Mouse (Mus musculus) mature B cell (primary cell): Measurements from ENCODE around the gene Slc24a1.
"Not testable (repeated sequence)": the region's sequence is repeated elsewhere in the genome, so short reads cannot be mapped to it uniquely, and the experiment has no call there.

Source experiments
- in situ Hi-C: fragments of 300-500 bp; cut with MboI; formaldehyde crosslinking; loops from 2 replicates; pipeline ENCODE4 v1.14.3; 2019

Gene Slc24a1

DNA sequence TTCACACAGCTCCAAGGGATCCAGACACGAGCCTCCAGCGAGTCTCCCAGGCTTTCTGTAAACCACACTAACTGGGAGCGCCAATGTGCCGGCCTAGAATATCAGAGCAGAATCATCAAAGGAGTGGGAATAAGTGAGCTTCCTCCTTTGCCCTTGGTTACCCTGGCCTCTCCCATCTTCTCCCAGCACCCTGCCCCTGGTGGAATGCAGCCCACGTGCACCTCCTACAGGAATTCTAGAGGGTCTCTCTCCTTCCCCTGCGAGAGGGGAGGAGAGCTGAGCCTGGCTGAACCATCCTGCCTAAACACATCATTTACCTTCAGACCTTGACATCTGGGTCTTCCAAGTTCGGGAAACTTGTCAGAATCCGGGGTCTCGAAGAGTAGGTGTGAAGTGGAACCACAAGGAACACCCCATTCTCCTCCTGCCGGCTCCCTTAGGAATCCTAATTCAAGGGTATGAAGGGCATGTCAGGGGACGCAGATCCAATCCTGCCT is at the start of gene Slc24a1:
Slc24a1 (minus strand) TSS at position 447 of the 497 bp plus-strand sequence.
- in situ Hi-C loops = no loop called here

DNA sequence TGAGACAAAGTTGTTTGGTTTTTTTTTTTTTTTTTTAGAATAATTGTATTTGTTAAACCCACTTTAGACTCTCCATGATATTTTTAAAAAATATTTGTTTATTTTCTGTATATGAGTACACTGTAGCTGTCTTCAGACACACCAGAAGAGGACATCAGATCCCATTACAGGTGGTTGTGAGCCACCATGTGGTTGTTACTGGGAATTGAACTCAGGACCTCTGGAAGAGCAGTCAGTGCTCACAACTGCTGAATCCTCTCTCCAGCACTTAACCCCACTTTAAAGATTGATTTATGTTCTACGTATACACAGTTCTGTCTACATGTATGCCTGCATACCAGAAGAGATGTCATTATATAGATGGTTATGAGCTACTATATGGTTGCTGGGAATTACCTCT is 44.1 kb upstream of the Slc24a1 start:
- in situ Hi-C loops = not testable (repeated sequence)

DNA sequence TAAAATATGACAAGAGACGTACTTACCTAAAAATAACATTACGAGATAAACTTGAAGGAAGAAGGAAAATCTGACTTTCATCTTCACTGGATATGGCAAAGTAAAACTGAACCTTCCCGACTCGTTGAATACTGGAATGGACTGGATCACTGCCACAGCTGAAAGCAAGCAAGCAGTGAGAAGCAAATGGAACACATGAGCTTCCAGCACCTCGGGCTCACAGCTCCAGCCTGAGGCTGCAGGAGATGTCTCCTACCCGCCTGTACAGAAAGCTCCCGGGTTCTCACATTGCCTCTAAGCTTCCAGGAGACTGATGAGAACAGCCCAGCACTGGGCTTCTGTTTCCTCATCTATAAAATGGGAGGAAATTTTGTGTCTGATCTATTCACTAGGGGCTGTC is 38.9 kb upstream of the Slc24a1 start:
- in situ Hi-C loops = no loop called here

DNA sequence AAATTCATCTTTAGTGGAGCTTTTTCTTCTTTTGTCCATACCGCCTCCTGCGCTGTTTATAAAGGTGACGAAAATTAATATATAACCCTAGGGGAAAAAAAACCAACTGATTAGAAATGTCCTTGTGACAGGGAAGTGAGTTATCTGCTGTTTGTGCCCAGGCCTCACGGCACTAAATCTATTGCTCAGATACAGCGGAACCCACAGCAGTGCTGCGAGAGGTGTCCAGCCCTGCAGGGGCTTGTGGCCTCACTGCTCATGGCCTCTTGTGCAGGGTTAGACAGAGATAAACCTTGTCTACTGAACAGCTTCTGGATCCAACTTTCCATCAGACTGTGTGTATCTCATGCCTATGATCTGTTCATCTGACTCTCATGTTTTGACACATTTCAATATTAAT is 37.0 kb upstream of the Slc24a1 start:
- in situ Hi-C loops = no loop called here

DNA sequence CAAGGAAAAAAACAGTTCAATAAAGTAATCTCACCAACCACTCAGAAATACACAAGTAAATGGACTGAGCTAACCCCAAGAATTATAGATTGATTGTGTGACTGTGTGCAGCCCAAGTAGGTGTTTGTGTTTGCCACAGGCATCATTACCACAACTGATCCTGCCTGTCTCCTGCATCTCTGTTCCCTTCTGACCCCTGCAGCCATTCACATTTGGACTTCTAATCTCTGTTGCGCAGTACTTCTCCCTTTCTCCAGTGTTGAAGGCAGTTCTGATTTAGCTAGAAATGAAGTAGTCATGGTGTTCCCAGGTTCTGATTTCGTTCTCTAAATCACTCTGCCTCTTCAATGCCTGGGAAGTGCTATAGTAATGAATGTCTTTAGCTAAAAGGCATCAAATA is 36.2 kb upstream of the Slc24a1 start:
- in situ Hi-C loops = no loop called here

DNA sequence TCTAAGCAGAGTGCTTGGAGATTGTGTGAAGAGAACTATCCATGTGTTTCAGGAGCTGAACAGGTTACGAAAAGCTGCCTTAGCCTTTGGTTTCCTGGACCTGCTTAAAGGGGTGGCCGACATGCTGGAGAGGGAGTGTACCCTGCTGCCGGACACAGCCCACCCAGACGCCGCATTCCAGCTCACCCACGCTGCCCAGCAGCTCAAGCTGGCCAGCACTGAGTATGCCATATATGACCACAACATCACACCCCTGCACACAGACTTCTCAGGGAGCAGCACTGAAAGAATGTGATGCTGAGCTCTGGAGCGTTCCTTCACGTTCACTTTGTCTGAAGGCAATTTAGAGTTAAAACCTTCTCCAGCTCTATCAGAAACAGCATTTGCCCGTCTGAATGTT is 34.4 kb upstream of the Slc24a1 start:
- in situ Hi-C loops = no loop called here

DNA sequence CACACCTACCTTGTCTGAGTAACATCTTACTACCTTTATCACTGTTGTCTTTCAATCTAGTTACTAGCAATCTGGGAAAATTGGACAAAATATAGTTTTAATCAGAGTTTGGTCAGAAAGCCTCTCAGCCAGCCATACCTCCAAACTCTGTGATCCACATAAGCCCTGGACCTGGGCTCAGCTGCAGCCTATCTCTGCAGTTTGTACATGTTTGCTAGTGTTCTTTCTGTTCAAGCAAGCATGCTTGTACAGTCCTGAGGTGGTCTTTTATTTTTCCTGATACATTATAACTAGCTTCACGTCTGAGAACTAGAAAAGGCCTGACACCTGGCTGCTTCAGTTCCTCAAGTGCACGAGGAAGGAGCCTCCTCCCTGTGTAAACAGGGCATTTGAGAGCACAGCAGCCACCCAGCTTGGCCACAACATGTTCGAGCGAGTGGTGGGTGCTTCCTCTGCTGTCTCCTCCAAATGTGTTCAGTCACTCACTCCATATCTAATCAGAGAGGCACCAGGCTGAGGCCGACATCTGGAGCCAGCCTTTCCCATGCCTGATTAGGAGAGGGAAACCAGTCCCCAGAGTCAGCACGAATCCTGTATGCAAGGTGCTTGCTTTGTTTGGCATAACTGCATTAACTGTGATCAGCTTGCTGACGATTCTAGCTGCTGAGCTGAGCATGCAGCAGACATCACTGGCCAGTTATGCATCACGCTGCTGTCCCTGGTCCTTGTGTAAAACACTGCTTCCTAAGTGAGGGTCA is 33.8 kb upstream of the Slc24a1 start:
- in situ Hi-C loops = no loop called here

DNA sequence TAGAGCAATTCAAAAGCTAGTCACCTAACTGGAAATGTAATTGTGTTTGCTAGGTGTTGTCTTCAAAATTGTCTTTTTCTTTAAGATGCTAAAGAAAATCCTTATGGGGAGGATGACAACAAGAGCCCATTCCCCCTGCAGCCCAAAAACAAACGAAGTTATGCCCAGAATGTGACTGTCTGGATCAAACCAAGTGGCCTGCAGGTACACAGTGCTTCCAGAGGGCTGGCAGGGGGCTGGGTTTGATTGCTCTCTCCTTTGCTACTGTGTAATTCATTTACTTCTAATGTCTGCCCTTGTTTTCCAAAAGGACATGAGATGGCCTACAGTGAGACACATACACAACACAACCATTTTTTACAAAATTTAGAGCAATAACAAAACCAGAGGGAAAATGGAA is 30.5 kb upstream of the Slc24a1 start:
- in situ Hi-C loops = no loop called here

DNA sequence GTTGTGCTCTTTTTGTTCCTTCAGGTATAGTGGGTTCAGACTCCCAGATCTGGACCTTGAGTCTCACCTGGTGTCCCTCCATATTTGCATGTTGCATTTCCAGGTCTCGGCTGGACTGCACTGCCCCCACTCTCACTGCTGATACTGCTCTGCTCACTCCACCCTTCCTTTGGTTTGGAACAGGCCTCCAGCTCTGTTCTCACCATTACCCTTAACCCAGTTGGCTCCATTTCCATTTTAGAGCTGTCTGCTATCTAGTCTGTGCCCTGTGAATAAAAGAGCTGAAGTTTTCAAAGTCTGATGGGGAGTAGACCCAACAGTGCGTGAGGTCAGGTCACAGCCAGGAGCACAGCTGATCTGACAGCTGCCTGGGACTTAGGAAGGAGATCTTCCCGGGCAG is 29.1 kb upstream of the Slc24a1 start:
- in situ Hi-C loops = no loop called here

DNA sequence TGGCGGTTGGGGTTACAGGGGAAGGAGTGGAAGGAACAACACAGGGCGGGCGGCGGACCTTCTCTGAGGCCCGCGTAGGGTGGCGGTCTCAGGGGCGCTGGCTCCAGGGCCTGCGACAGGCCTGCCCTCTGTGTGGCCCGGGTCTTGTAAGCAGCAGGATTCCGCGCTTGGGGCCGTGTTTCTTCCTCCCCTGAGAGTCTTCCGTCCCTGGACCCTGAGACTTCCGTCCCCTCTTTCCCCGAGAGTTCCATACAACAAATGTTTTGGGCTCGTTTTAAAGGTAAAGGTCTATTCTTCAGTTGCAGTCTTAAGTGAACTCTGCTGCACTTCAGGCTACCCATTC is 9.5 kb upstream of the Slc24a1 start:
- in situ Hi-C loops = no loop called here

DNA sequence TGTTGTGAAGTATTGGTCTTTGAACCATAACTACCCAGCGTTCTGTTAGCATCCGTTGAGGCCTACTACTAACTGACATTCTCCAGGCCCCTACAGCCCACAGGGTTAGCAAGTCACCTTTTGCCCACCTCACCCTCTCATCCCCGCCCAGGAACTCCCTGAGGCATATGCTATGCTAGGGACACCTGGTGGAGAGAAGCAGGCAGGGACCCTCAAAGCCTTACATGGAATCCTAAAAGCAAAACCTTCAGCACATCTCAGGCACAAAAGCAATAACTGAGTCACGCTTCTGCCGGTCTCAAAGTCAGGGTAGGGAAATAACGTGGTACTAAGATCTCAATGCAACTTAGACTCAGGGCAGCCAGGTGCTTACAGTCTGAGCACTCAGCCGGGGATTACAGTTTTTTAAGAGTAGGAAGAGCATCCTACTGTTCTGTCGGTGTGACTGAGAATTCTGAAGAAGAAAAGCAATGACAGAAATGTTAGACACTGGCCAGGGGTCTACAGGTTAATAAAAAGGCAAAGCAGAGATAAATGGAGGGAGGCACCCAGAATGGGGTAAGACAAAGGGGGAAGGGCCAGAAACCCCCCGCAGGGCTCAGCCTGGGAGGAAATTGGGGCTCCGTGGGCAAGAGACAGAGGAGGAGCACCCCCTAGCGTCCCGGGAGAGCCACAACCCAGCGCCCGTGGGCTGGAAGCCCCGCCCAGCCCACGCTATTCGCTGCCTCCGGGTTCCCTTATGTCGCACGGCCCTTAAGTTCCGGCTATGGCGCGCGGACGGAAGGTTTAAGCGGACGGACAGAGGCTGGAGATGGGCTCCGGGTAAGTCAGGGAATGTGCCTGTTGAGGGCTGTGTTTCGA is 8.9 kb upstream of the Slc24a1 start, which contains the start of gene Ints14:
Ints14 (plus strand) TSS at position 789 of the 861 bp plus-strand sequence.
- in situ Hi-C loops = no loop called here

DNA sequence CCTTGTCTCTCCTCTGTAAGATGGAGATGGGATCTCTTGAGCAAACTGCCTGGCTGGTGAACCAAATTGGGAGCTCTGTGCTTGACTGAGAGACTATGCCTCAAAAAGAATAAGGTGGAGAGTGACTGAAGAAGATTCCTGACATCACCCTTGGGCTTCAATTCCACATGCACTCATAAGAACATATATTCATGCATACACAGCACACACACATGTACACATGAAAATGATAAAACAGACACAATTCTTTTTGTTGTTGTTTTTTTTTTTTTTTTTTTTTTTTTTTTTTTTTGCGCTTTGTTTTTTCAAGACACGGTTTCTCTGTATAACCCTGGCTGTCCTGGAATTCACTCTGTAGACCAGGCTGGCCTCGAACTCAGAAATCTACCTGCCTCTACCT is 5.9 kb upstream of the Slc24a1 start:
- in situ Hi-C loops = no loop called here

DNA sequence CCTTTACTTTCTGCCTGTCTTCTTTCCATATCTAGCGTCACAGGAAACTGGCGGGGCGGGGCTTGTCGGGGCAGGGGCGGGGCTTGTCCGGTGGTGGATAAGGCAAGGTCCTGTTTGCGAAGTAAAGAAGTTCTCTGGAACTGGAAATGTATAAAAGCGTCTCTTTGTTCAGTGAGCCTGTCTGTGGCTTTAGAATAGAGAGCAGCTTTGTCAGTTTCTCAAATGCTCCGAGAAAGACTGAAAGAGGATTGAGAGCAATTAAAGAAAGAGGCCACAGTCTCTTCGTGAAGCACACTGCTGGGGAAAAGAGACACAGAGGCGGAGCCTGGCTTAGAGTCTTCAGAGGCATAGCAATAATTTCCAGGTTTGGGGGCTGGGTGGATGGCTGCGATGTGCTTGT is 4.9 kb upstream of the Slc24a1 start:
- in situ Hi-C loops = no loop called here

DNA sequence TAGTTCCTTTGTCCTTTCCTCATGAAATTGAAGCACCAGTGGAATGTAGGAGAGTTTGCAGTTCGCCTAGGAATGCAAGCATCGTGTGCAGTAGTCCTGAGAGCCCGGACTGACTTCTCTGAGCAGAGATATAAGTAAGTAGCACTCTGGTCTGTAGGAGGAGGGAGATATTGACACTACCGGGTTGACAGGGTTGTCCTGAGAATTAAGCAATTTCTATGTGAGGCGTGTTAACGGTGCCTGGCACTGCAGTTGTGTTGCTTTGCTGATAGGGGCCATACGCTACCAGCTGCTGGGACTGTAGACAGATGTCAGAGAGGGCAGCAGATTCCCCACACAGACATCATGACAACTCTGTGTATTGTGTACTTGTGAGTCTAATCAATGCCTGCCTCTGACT is 1.8 kb upstream of the Slc24a1 start:
- in situ Hi-C loops = no loop called here

DNA sequence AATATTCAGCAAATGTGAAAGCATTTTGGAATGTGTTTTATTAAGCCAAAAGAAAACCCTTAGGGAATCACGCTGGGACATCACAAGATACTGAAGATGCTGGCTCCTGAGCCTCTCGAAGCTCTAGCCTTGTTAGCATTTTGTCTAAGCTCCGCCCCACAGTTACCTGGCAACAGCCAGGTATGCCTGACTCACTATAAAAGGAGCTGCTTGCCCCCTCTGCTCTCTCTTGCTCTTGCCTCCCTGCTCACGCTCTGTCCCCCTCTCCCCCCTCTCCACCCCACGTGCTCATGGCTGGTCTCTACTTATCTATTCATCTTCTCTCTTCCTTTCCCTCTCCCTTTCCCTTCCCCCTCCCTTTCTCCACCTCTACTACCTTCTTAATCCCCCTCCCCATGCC is 648 bp upstream of the Slc24a1 start:
- in situ Hi-C loops = no loop called here

DNA sequence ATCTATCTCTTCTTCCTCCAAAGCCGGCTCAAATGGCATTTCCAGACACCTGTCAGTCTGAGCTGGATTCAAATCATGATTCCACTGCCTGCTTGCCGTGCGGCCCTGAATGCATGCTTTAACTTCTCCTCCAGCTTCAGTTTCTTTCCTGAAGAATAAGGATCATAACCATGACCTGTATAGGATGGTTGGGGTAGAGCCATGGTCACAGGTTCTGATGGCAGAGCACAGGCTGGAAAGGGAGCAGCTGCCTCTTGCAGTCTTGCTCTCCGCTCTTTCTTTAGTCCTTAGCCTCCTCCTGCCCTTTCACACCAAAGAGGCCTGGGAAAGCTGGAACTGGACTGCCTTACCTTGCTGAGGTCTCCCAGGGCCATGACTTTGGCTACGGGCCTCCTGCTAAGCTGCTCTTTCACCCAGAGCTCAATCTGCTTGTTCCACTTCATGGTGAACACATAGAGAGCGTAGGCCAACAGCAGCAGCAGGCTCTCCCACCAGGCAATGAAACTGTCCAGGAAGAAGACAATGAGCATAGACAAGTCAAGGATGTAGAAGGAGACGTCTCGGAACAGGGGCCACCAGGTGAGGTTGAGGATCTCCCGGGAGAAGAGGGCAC is 3.8 kb downstream of the Slc24a1 start:
- in situ Hi-C loops = no loop called here

DNA sequence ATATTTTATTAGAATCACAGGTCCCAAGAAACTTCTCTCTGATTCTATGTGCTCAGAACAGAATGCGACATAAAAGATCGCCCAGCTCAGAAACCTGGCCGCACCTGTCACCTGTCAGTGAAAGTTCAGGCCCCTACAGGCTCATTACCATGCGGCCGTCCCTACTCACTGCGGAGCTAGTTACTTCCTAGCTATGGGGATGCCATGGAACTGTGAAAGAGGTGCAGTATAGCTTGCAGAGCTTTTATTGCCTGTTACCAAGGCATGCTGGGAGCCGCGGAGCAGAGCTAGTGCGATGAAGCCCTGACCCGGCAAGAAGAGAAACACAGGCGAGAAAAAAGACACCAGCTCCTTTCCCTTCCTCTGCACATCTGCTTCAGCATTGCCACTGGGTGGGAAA is 7.4 kb downstream of the Slc24a1 start:
- in situ Hi-C loops = no loop called here

DNA sequence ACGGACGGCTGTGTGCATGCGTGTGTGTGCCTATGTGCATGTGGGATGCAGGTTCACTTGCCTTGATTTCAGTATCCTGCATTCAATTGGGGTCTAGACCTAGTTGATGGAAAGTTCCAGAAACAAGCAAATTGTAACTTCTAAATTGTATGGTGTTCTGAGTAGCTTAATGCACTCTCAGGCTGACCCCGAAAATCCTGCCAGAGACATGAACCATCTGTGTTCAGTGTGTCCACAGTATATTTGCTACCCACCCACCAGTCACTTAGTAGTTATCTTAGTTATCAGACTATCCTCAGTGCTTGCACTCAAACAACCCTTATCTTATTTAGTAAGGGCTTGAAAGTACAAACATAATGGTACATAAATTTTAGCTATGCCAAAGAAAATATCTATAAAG is 9.8 kb downstream of the Slc24a1 start:
- in situ Hi-C loops = no loop called here

DNA sequence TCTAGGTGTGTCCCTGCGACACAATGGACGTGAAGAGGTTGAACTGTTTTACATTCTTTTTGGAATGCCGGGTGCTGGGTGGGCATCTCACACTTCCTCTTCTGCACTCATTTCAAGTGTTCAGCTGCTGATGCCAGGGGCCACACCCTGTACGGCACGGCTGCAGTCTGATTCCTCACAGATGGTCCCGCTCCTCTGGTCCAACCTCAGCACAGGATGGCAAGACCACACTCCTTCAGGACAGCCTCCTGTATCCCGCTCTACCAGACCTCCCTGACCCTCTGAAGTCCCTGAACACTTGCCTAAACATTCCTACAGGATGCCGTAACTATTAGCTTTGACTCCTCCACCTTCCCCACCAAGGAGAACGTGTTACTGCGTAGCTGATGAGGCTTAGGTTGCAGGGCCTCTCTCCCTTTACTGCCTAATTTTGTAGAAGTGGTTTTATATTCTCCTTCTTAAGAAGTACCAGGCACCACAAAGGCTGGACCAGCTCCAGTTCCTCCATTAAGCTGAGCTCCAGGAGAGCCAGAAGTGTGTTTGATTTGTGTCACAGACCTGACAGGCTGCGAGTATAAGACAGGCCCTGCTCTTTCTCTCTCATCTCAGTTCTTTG is 10.6 kb downstream of the Slc24a1 start:
- in situ Hi-C loops = no loop called here

DNA sequence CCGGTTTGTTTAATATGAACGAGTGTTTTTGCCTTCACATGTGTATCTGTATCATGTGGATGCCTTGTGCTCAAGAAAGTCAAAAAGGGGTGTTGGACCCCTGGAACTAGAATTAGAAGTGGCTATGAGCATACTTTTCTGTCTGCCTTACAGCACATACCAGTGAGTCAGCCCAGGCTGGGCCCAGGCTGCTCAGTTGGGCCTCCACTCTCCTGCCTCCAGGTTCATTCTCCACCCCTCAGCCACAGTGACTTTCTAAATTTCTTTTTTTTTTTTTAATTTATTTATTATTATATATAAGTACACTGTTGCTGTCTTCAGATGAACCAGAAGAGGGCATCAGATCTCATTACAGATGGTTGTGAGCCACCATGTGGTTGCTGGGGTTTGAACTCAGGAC is 11.6 kb downstream of the Slc24a1 start:
- in situ Hi-C loops = loop anchor here (10.0 kb wide), 1 partner anchor 545 kb away; no protein-coding TSS in a partner anchor

DNA sequence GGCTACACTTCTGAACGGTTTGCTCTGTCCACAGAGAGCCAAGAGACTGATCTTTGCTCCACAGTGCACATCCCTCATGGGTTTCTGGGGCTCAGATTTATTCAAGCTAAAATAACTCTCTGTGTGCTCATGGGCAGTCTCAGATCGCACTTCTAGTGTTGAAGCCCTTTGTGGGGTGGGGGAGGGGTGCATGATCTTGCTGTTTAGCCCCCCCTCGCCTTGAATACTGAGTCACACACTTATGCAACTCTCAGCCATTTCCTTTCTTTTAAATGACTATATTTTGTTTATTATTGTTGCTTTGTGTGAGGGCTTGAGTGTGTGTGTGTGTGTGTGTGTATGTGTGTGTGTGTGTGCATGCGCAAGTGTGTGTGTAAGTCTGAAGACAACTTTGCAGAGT is 12.1 kb downstream of the Slc24a1 start:
- in situ Hi-C loops = loop anchor here (10.0 kb wide), 1 partner anchor 544 kb away; no protein-coding TSS in a partner anchor

DNA sequence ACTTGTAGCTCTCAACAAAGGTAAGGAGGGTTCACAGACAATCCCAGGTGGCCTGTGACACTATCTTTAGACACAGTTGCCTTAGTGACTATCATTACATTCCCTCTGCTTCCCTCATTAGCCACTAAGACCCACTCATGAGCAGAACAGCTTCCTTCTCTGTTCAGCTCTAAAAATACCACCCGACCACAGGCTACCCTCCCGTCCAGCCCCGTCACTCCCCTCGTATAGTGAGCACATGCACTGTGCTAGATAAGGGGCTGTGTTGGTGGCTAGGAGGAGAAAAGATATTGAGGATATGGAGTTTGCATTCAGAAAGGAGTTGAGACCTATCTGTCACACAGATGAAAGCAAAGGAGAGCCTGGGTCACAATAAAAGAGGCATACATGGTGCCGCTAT is 12.9 kb downstream of the Slc24a1 start:
- in situ Hi-C loops = loop anchor here (10.0 kb wide), 1 partner anchor 544 kb away; no protein-coding TSS in a partner anchor
